Mouse (Mus musculus) stomach, embryonic 16.5 days (tissue): ENCODE measurements around the gene Aknad1. TPM values are rescaled to one million over a fixed set of nuclear protein-coding genes. Genes with fewer than 3 reads are reported as not detected.

ENCODE experiments used
- ATAC-seq: fragments of 200-750 bp; cut with Nextera tagmentation; 2 replicates; pipeline ENCODE4 v1.8.0; 2017; ENCODE audit warnings: moderate number of reproducible peaks, moderate TSS enrichment; ENCODE audit not compliant: insufficient read depth, low FRiP score
- H3K27ac ChIP-seq: fragments of 300-500 bp; sonication (generic); 2 replicates; pipeline ENCODE4 v1.5.1; 2014; ENCODE audit warnings: low read length
- H3K27me3 ChIP-seq: fragments of 300-500 bp; sonication (generic); 2 replicates; pipeline ENCODE4 v1.6.1; 2014; ENCODE audit warnings: low read length, control low read depth, mixed read lengths; ENCODE audit not compliant: control insufficient read depth, insufficient read depth
- H3K36me3 ChIP-seq: fragments of 300-500 bp; sonication (generic); 2 replicates; pipeline ENCODE4 v1.6.1; 2014; ENCODE audit warnings: low read length; ENCODE audit not compliant: control insufficient read depth, insufficient read depth
- H3K4me1 ChIP-seq: fragments of 300-500 bp; sonication (generic); 2 replicates; pipeline ENCODE4 v1.6.1; 2014; ENCODE audit warnings: low read length, control low read depth, mixed read lengths; ENCODE audit not compliant: control insufficient read depth, insufficient read depth
- H3K4me2 ChIP-seq: fragments of 300-500 bp; sonication (generic); 2 replicates; pipeline ENCODE4 v1.6.1; 2014; ENCODE audit warnings: low read depth, low read length, mixed read lengths
- H3K4me3 ChIP-seq: fragments of 300-500 bp; sonication (generic); replicated peaks from 2 replicates; pipeline ENCODE4 v1.5.1; 2014; ENCODE audit warnings: mild to moderate bottlenecking, low read length
- H3K9ac ChIP-seq: fragments of 300-500 bp; sonication (generic); 2 replicates; pipeline ENCODE4 v1.6.1; 2014; ENCODE audit warnings: low read length
- H3K9me3 ChIP-seq: fragments of 300-500 bp; sonication (generic); replicated peaks from 2 replicates; pipeline ENCODE4 v1.6.1; 2016; ENCODE audit warnings: low read length, control low read depth; ENCODE audit not compliant: control insufficient read depth
- whole genome bisulfite sequencing: fragments of 180-500 bp; shearing (Covaris S2); extraction: QIAGEN DNeasy Blood & Tissue Kit; methylation state at CpG from one replicate; pipeline ENCODE4 v1.1.7; 2014; 5-methylcytosine and 5-hydroxymethylcytosine counted together
- polyA plus RNA-seq: library from polyadenylated mRNA; unstranded; fragments of >200 nt; fragmentation: Nextera tagmentation; extraction: Ambion mirVana; gene quantifications from 2 replicates; pipeline ENCODE4 v1.2.1, GENCODE M21; 2015

Aknad1 gene
- polyA plus RNA-seq, 1 experiment from 2014 or later = 0.49 TPM

- Histone ChIP-seq H3K27ac (no peak overlapping the region), H3K36me3 (no peaks in the 10 kb centered on the region), H3K9me3 (no peaks in the 10 kb centered on the region), H3K4me2 (no peak overlapping the region), H3K27me3 (no peaks in the 10 kb centered on the region), H3K4me3 (no peak overlapping the region), H3K4me1 (peaks cover 3% of the 10 kb centered on the region), H3K9ac (no peak overlapping the region)
- WGBS = 74% methylated on average over 3 of the region's 3 CpGs
- ATAC-seq = no peak
Observed at GRCm38 (mm10) chr3:108727776-108728175, 11.7 kb upstream of the Aknad1 start.

DNA sequence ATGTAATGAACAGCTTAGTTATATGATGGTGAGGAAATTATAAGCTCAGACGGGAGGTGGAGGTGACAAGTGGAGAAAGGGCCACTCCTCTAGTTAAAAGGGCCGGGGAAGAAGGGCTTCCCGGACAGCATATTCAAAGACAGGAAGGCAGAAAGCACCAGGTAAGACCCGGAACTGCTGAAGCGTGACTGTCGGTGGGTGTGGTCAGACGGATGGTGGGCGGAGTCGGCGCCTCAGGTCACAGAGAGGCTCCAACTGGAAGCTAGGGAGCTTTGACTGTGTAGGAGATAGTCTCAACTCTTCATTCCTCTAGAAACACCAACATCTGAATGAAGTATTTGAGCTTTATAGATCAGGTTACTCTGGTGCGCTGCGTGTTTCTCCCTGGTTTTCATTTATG is 9.1 kb upstream of the Aknad1 start:
- Histone ChIP-seq H3K27me3 (no peaks in the 10 kb centered on the region), H3K4me1 (no peaks in the 10 kb centered on the region; the same call in 1 of the 2 replicates), H3K4me2 (peak overlapping the region; percentile 29; the same call in 1 of the 2 replicates), H3K36me3 (no peaks in the 10 kb centered on the region), H3K9ac (no peak overlapping the region), H3K4me3 (no peak overlapping the region), H3K9me3 (no peaks in the 10 kb centered on the region), H3K27ac (no peak overlapping the region)
- WGBS = 29% methylated on average over 12 of the region's 12 CpGs
- ATAC-seq = no peak; the same call in 1 of the 2 replicates

DNA sequence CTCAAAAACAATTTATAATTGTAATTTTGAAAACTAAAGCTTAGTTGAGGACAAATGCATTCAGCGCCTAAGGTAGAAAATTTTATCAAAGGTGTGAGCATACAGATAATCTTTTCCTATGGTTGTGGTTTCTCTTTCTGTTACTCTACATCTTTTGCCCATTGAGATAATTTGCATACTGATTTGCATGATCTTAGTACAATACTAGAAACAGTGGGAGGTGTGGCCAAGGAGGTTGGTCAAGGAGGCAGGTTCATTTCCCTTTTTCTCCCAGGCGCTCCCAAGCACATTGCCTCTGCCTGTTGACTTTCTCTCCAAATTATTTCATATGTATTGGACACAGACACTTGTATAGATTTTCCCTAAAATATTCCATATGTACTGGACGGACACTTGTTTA is 1.7 kb upstream of the Aknad1 start:
- H3K4me1 ChIP-seq = no peaks in the 10 kb centered on the region
- WGBS = 77% methylated on average over 3 of the region's 3 CpGs
- ATAC-seq = no peak

DNA sequence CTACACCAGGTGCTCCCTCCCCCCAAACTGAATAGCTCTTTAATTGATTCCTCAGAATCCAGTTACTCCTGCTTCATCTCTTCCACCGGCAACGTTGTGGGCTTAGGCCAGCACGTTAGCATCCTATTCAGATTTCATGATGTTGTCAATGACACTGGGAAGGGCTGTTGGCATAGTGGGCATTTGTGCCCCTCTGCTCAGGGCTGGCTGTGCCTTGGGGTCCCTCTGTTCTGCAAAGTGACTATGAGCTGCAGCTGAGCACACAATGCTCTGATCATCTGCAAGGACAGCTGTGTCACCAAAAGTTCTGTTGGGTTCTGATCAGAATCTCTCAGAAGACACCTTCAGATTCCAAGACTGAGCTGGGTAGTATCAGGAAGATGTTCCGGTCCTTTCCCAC is 4.6 kb downstream of the Aknad1 start:
- Histone ChIP-seq H3K27ac (no peak overlapping the region), H3K4me2 (no peak overlapping the region), H3K36me3 (no peaks in the 10 kb centered on the region), H3K4me3 (no peak overlapping the region), H3K9ac (no peak overlapping the region), H3K4me1 (no peaks in the 10 kb centered on the region), H3K9me3 (no peaks in the 10 kb centered on the region), H3K27me3 (no peaks in the 10 kb centered on the region)
- no peak for ATAC-seq
- WGBS = 77% methylated on average over 4 of the region's 4 CpGs

More for the DNA sequence above, 1.7 kb upstream of the Aknad1 start:
- Histone ChIP-seq H3K4me2 (no peak overlapping the region), H3K27me3 (no peaks in the 10 kb centered on the region), H3K36me3 (no peaks in the 10 kb centered on the region), H3K9ac (no peak overlapping the region), H3K9me3 (no peaks in the 10 kb centered on the region), H3K27ac (no peak overlapping the region), H3K4me3 (no peak overlapping the region)

DNA sequence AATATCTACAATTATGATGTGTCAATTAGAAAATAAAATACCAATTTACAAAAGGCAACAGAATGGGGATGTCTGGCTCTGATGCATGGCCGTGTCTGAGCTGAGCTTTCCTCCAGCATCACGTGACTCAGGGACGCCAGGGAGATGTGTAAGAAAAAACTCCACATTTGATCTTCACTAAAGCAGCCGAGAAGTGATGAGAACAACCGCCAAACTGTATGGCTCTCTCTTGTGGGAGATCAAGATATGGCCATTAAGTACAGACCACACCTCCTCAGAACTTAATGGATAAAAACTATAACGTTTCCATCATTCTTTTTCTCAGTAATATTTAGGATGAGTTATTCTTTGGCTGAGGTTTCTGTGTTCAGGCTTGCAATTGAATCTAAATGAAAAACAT is 11.6 kb downstream of the Aknad1 start:
- H3K9me3 ChIP-seq = no peaks in the 10 kb centered on the region
- no peaks in the 10 kb centered on the region for H3K27me3 ChIP-seq
- H3K27ac ChIP-seq = no peak overlapping the region
- H3K36me3 ChIP-seq = no peaks in the 10 kb centered on the region
- H3K4me3 ChIP-seq = no peak overlapping the region
- H3K4me2 ChIP-seq = no peak overlapping the region
- ATAC-seq = no peak
- H3K9ac ChIP-seq = no peak overlapping the region
- no peaks in the 10 kb centered on the region for H3K4me1 ChIP-seq
- 53% methylated on average over 6 of the region's 6 CpGs for WGBS

GRCm38 (mm10) chr3:108751691-108752090 is 12.2 kb downstream of the Aknad1 start:
- Histone ChIP-seq H3K36me3 (no peaks in the 10 kb centered on the region), H3K27me3 (no peaks in the 10 kb centered on the region), H3K4me1 (no peaks in the 10 kb centered on the region), H3K4me2 (no peak overlapping the region), H3K9ac (no peak overlapping the region), H3K27ac (peak overlapping the region; percentile 11; the same call in 1 of the 2 replicates), H3K4me3 (no peak overlapping the region), H3K9me3 (no peaks in the 10 kb centered on the region)
- ATAC-seq = no peak
- 71% methylated on average over 6 of the region's 6 CpGs for WGBS

DNA sequence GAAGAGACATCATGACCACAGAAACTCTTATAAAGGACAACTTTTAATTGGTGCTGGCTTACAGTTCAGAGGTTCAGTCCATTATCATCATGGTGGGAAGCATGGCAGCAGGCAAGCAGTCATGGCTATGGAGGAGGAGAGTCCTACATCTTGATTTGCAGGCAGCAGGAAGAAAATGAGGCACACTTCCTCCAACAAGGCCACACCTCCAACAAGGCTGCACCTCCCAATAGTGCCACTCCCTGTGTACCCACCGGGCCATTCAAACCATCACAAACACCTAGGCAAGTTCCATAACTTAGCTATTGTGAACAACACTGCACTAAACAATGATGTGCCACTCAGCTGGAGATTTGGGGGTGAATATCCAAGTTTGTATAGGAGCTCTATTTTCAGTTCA is 15.1 kb downstream of the Aknad1 start:
- H3K4me3 ChIP-seq = no peak overlapping the region
- WGBS = 48% methylated on average over 1 of the region's 1 CpGs
- H3K4me2 ChIP-seq = no peak overlapping the region
- H3K36me3 ChIP-seq = no peaks in the 10 kb centered on the region
- H3K9ac ChIP-seq = no peak overlapping the region
- H3K9me3 ChIP-seq = no peaks in the 10 kb centered on the region
- H3K4me1 ChIP-seq = 0 out of 2 replicates have a peak, but pooled peaks cover 6% of the 10 kb centered on the region
- H3K27ac ChIP-seq = no peak overlapping the region
- ATAC-seq = no peak
- peaks cover 4% of the 10 kb centered on the region; the same call in 1 of the 2 replicates for H3K27me3 ChIP-seq

- H3K4me1 ChIP-seq = peaks cover 12% of the 10 kb centered on the region; the same call in 1 of the 2 replicates
- H3K27ac ChIP-seq = no peak overlapping the region
- H3K27me3 ChIP-seq = peaks cover 4% of the 10 kb centered on the region; the same call in 1 of the 2 replicates
- no peak overlapping the region for H3K9ac ChIP-seq
- H3K36me3 ChIP-seq = no peaks in the 10 kb centered on the region
- no peaks in the 10 kb centered on the region for H3K9me3 ChIP-seq
- H3K4me3 ChIP-seq = no peak overlapping the region
- 81% methylated on average over 2 of the region's 2 CpGs for WGBS
- ATAC-seq = no peak
- H3K4me2 ChIP-seq = no peak overlapping the region
Observed at GRCm38 (mm10) chr3:108755542-108755941, 16.1 kb downstream of the Aknad1 start.

DNA sequence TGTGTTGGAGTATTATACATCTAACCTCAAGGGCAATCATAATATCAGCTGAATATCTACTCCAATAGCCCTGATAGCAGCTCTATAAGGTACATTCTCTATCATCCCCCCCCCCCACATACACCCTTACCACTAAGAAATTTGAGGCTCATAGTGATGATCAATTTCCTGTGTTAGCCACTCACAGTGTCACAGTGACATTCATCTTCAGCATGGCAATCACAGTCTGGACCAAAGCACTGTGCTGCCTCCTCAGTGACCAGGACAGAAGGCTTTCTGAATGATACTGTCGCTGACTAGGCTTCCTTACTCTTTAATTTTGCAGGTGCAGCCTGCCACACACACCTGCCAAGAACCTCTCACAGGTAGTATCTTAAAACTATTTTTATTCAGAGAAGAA is 16.7 kb downstream of the Aknad1 start:
- peaks cover 12% of the 10 kb centered on the region; the same call in 1 of the 2 replicates for H3K4me1 ChIP-seq
- ATAC-seq = no peak
- no peaks in the 10 kb centered on the region for H3K9me3 ChIP-seq
- H3K9ac ChIP-seq = no peak overlapping the region
- H3K27ac ChIP-seq = no peak overlapping the region
- no peaks in the 10 kb centered on the region for H3K36me3 ChIP-seq
- H3K4me2 ChIP-seq = no peak overlapping the region
- no peak overlapping the region for H3K4me3 ChIP-seq
- H3K27me3 ChIP-seq = peaks cover 4% of the 10 kb centered on the region; the same call in 1 of the 2 replicates
- 89% methylated on average over 1 of the region's 1 CpGs for WGBS
